Mouse (Mus musculus) layer of hippocampus, adult 8-10 months (tissue): ENCODE measurements around the gene Bcap31. TPM values are rescaled to one million over a fixed set of nuclear protein-coding genes. Genes with fewer than 3 reads are reported as not detected.

Experiments used
- DNase-seq, 2 experiments: peaks; one replicate each; pipeline ENCODE4 v3.0.0; 2022; ENCODE audit warnings: low spot score in 2 of 2
- total RNA-seq, 4 experiments: library from RNA; stranded (reverse); gene quantifications; 2 replicates each; pipeline ENCODE4 v1.2.4; 2022

The Bcap31 gene
- total RNA-seq, 4 experiments from 2014 or later, result 82.3 to 95.3 (median 86.5) TPM

- DNase-seq, result no peak
Measured at GRCm38 (mm10) chrX:73684156-73684555, 31.8 kb downstream of the Bcap31 start.

- DNase-seq, result no peak
Measured at GRCm38 (mm10) chrX:73676668-73677067, 39.3 kb downstream of the Bcap31 start.

- DNase-seq, result no peak
Measured at GRCm38 (mm10) chrX:73675231-73675630, 40.7 kb downstream of the Bcap31 start.

- DNase-seq, result no peak
Measured at GRCm38 (mm10) chrX:73673968-73674661, 41.9 kb downstream of the Bcap31 start.

GRCm38 (mm10) chrX:73673619-73673967, 42.4 kb downstream of the Bcap31 start:
- no peak for DNase-seq

- DNase-seq, result peak in 1 of 2 experiments; percentile 59
Measured at GRCm38 (mm10) chrX:73672879-73673618, 42.9 kb downstream of the Bcap31 start, which contains the start of gene Slc6a8. TSS of gene Slc6a8 (plus strand) at chrX:73673150.

- peak in 1 of 2 experiments; percentile 44 for DNase-seq
Measured at GRCm38 (mm10) chrX:73672031-73672431, 43.9 kb downstream of the Bcap31 start.

GRCm38 (mm10) chrX:73663143-73663542, 52.8 kb downstream of the Bcap31 start:
- no peak for DNase-seq

- DNase-seq, result no peak
Measured at GRCm38 (mm10) chrX:73660284-73660665, 55.7 kb downstream of the Bcap31 start.

GRCm38 (mm10) chrX:73659575-73660283, 56.2 kb downstream of the Bcap31 start, which contains the start of gene Pnck:
TSS of gene Pnck (minus strand) at chrX:73660117.
- DNase-seq, result no peak

GRCm38 (mm10) chrX:73658936-73659574, 56.9 kb downstream of the Bcap31 start:
- DNase-seq, result peak in 1 of 2 experiments; percentile 42

- no peak for DNase-seq
Measured at GRCm38 (mm10) chrX:73658391-73658790, 57.6 kb downstream of the Bcap31 start.

GRCm38 (mm10) chrX:73655529-73655928, 60.4 kb downstream of the Bcap31 start:
- no peak for DNase-seq

- DNase-seq, result peak in 1 of 2 experiments; percentile 69
Measured at GRCm38 (mm10) chrX:73654177-73654576, 61.8 kb downstream of the Bcap31 start.

GRCm38 (mm10) chrX:73653392-73653791, 62.6 kb downstream of the Bcap31 start:
- no peak for DNase-seq

GRCm38 (mm10) chrX:73650869-73651268, 65.1 kb downstream of the Bcap31 start:
- no peak for DNase-seq

GRCm38 (mm10) chrX:73645121-73645520, 70.9 kb downstream of the Bcap31 start:
- no peak for DNase-seq

GRCm38 (mm10) chrX:73639901-73640469, 76.0 kb downstream of the Bcap31 start:
- DNase-seq, result no peak

- DNase-seq, result no peak
Measured at GRCm38 (mm10) chrX:73639255-73639675, 76.7 kb downstream of the Bcap31 start, which contains the start of gene Dusp9. TSS of gene Dusp9 (plus strand) at chrX:73639419.

GRCm38 (mm10) chrX:73637415-73637814, 78.6 kb downstream of the Bcap31 start:
- DNase-seq, result no peak
